Mouse (Mus musculus): ENCODE measurements at regions not wholly inside any gene's neighbourhood (a gene's known extent, or its start where the extent isn't known, plus 50 kb on each side); places are given as distances from the start of the nearest gene placed in this dataset.

- no peak for DNase-seq (ENCODE audit: low spot score)
These were observed 111.6 kb upstream of the Mylip start for GRCm38 (mm10) chr13:45277842-45278416.

- DNase-seq (ENCODE audit: low spot score): no peak
These were observed 108.4 kb upstream of the Mylip start for GRCm38 (mm10) chr13:45281106-45281505.

- DNase-seq (ENCODE audit: low spot score): no peak
These were observed 102.9 kb upstream of the Mylip start for GRCm38 (mm10) chr13:45286651-45287050.

- DNase-seq (ENCODE audit: low spot score): no peak
These were observed 102.3 kb upstream of the Mylip start for GRCm38 (mm10) chr13:45287217-45287616.

DNA sequence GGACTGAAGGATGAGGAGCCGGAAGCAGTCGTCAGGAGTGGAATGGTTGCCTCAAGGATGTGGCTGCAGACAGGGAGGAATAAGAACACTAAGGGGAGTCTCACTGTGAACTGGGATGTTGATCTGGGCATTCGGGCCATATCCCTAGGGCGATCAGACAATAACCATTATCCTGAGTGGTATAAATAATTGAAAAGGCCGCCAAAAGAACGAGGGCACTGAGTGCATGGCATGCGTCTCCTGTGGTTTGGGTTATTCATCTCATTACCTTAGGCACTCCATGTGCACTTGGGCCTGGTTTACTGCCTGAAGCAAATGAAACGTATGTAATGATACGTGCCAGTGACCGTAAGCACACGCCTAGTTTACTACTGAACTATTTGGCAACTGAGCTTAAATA is 99.6 kb upstream of the Mylip start:
- DNase-seq (ENCODE audit: low spot score): no peak

DNA sequence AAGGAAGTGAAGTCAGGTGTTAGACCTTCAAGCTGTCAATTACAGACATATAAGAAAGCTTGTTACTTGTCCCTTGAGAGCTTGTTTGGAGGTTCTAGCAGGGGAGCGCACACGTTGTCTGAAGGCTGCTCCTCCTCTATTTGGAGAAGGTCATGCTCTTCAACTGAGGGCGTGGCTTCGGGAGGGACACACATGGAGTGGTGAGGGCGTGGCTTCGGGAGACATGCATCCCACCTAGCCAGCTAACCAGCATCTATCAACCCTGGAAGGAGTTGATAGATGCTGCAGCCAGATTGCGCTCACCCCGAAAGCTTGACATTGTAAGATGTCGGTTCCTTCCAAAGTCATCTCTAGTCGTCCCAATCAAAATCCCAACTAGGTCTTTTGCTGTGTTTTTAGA is 94.9 kb upstream of the Mylip start:
- DNase-seq (ENCODE audit: low spot score): no peak

GRCm38 (mm10) chr13:45300610-45301009 is 88.9 kb upstream of the Mylip start:
- no peak for DNase-seq (ENCODE audit: low spot score)

DNA sequence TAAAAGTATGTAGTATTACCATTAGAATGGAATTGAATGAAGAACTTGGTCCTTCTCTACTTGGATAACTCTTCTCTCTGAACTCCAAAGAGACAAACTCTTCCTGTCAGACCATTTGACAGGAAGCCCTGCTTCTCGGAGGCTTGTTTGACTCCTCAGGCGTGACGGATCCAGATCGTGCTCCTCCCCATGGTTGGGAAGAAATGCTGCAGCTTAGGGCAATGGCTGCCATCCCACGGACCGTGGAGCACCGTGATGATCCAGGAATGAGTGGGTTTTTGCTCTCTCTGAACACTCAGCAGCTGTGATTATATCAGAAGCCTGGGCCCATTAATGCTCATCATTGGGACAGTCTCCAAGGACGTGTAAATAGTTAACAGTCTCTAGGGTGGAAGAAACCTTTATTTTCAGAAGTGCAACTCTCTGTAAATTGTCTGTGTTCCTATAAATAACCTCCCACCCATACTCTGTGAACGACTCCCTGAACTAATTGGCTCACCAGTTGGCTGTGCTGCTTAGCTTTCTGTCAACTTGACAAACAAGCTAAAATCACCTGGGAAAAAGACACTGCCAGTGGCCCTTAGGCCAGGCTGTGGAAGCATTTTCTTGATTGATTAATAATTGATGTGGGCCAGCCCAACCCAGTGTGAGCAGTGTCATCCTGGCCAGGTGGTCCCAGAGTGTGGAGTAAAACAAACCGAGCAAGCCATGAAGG is 88.2 kb upstream of the Mylip start:
- no peak for DNase-seq (ENCODE audit: low spot score)

- no peak for DNase-seq (ENCODE audit: low spot score)
These were observed 86.7 kb upstream of the Mylip start for GRCm38 (mm10) chr13:45302796-45303195.

GRCm38 (mm10) chr13:45306177-45306576 is 83.4 kb upstream of the Mylip start:
- DNase-seq (ENCODE audit: low spot score): no peak

DNA sequence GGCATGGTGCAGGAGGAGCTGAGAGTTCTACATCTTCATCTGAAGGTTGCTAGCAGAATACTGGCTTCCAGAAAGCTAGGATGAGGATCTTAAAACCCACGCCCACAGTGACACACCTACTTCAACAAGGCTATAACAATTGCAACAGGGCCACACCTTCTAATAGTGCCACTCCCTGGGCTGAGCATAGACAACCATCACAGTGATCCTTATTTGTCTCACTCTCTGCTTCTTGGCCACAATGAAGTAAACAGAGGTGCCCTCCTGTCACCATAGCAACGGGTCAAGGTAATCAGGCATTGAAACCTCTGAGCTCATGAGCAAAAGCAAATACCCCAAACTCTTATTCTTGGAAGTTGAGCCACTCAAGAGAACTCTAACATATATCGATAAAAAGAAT is 82.3 kb upstream of the Mylip start:
- DNase-seq (ENCODE audit: low spot score): no peak

- no peak for DNase-seq (ENCODE audit: low spot score)
These were observed 69.9 kb upstream of the Mylip start for GRCm38 (mm10) chr13:45319646-45320045.

- DNase-seq (ENCODE audit: low spot score): no peak
These were observed 63.7 kb upstream of the Mylip start for GRCm38 (mm10) chr13:45325736-45326293.

- DNase-seq (ENCODE audit: low spot score): no peak
These were observed 62.8 kb upstream of the Mylip start for GRCm38 (mm10) chr13:45326751-45327150.

DNA sequence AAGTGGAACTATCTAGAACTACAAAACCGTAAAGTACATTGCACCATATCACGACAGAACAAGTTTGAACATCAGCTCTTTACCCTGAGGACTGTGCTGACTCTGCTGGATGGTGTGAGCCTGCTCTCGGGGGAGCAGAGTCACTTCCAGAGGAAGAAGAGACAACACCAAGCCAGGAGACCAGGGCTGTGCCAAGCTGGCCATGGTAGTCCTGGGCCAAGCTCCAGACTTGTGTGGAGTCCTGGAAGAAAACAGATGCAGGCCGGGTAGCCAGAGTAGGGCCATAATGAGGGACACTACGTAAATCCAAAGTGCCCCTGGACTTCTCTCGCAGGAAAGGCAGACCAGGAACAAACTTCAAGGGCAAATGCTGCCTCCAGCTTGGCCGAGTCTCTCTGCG is 59.0 kb upstream of the Mylip start:
- DNase-seq (ENCODE audit: low spot score): no peak

GRCm38 (mm10) chr13:45332031-45332430 is 57.5 kb upstream of the Mylip start:
- no peak for DNase-seq (ENCODE audit: low spot score)

DNA sequence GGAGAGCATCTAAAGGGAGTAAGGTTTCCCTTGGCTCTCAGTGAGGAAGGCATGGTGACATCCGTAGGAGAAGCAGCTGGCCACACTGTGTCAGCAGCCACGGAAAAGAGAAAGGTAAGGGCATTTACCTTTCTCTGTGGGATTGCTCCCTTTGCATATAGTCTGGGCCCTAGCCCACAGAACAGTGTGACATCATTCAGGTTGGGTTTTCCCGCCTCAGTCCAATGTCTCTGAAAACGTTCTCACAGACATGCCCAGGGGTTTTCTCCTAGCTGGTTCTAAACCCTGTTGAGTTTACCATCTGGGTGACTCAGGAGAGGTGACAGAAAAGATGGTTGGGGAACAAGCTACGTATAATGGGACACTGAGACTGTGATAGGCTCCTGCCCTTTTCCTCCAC is 55.9 kb upstream of the Mylip start:
- no peak for DNase-seq (ENCODE audit: low spot score)

Data from left cerebral cortex, adult 11 months (tissue).